Mouse (Mus musculus) myocyte (in vitro differentiated cells): ENCODE measurements around the gene Itga11.

Source experiments
- POLR2A ChIP-seq: IDR thresholded peaks from one replicate; pipeline ENCODE4 v1.6.1; 2011; ENCODE audit warnings: low read depth, mild to moderate bottlenecking, control low read depth, moderate library complexity; ENCODE audit not compliant: insufficient read length
- SRF ChIP-seq: IDR thresholded peaks from one replicate; pipeline ENCODE4 v1.6.1; 2011; ENCODE audit warnings: low read depth; ENCODE audit not compliant: control insufficient read depth, insufficient read length

DNA sequence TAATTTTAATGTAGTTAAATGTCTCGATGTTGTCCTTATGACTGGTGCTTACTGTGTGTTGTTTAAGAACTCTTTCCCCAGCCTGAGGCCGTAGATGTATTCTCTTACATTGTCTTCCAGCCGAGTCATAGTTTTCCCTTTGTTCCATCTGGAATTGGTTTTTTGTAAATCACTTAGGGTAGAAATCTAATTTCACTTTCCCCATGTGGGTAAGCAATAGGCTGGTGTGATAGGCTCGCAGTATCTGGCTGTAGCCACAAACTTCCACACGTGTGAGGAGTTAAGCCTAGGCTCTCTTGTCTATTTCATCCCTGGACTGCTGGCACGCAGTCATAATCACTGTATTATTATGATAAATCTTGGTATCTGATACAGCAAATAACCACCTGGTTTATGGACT, 26.9 kb upstream of the Itga11 start:
- TF ChIP-seq SRF (no peak), POLR2A (no peak)
